Mouse (Mus musculus) G1E (cell line): ENCODE results near the gene Mex3d.

Source experiments
- CTCF ChIP-seq: IDR thresholded peaks from 2 replicates; pipeline ENCODE4 v1.5.1; 2012; ENCODE audit warnings: low read depth, low read length, inconsistent platforms, mixed read lengths
- GATA1 ChIP-seq: IDR thresholded peaks from 2 replicates; pipeline ENCODE4 v1.6.1; 2012; ENCODE audit warnings: borderline replicate concordance, low read length, inconsistent platforms, mixed read lengths
- TAL1 ChIP-seq: conservative IDR thresholded peaks from 2 replicates; pipeline ENCODE4 v1.6.1; 2012; ENCODE audit warnings: low read depth, low read length, inconsistent platforms, mixed read lengths

- TF ChIP-seq CTCF (no peak), TAL1 (no peak), GATA1 (no peak)
Observed at GRCm38 (mm10) chr10:80371983-80372382, 15.5 kb downstream of the Mex3d start.
